Mouse (Mus musculus) MEL (cell line): Measurements from ENCODE around the gene Sardh. TPM values are rescaled to one million over a fixed set of nuclear protein-coding genes. Genes with fewer than 3 reads are reported as not detected.

Experiments used
- DNase-seq: peaks from one replicate; pipeline ENCODE4 v3.0.0; 2011; ENCODE audit warnings: low read depth, low spot score
- H3K27ac ChIP-seq: 2 replicates; pipeline ENCODE4 v1.5.1; 2012; ENCODE audit warnings: low read depth, mild to moderate bottlenecking, control low read depth, low read length, moderate library complexity; ENCODE audit not compliant: control insufficient read depth
- H3K27me3 ChIP-seq, 2 experiments: fragments of 150-350 bp in 1 of 2; sonication (generic) in 1 of 2; 2 replicates each; pipeline ENCODE4 v1.6.1; 2012; ENCODE audit warnings: low read length in 2 of 2, mild to moderate bottlenecking in 2 of 2, improper control_type of control experiment in 1 of 2, moderate library complexity in 1 of 2; ENCODE audit not compliant: insufficient read depth in 2 of 2, control insufficient read depth in 1 of 2
- H3K36me3 ChIP-seq, 2 experiments: 2 replicates each; pipeline ENCODE4 v1.6.1; 2012 to 2014; ENCODE audit warnings: low read length in 2 of 2, improper control_type of control experiment in 1 of 2, inconsistent platforms in 1 of 2, mild to moderate bottlenecking in 1 of 2; ENCODE audit not compliant: insufficient read depth in 2 of 2, control insufficient read depth in 1 of 2
- H3K4me1 ChIP-seq, 2 experiments: fragments of 150-350 bp in 1 of 2; sonication (generic) in 1 of 2; 2 replicates each; pipeline ENCODE4 v1.6.1; 2012; ENCODE audit warnings: low read length in 2 of 2, improper control_type of control experiment in 1 of 2, mild to moderate bottlenecking in 1 of 2; ENCODE audit not compliant: insufficient read depth in 2 of 2, control insufficient read depth in 1 of 2
- H3K4me3 ChIP-seq, 2 experiments: fragments of 150-350 bp in 1 of 2; sonication (generic) in 1 of 2; 2 replicates each; pipeline ENCODE4 v1.5.1; 2012; ENCODE audit warnings: low read depth in 2 of 2, low read length in 2 of 2, mild to moderate bottlenecking in 2 of 2, moderate library complexity in 2 of 2, control low read depth in 1 of 2, improper control_type of control experiment in 1 of 2; ENCODE audit not compliant: control insufficient read depth in 1 of 2, insufficient read depth in 1 of 2
- H3K79me2 ChIP-seq: 2 replicates; pipeline ENCODE4 v1.6.1; 2012; ENCODE audit warnings: mild to moderate bottlenecking, low read length, moderate library complexity; ENCODE audit not compliant: control insufficient read depth, poor library complexity, insufficient read depth
- H3K9ac ChIP-seq: 2 replicates; pipeline ENCODE4 v1.6.1; 2012; ENCODE audit warnings: low read depth, mild to moderate bottlenecking, control low read depth, low read length, moderate library complexity; ENCODE audit not compliant: control insufficient read depth, poor library complexity, severe bottlenecking
- H3K9me3 ChIP-seq: fragments of 150-350 bp; sonication (generic); replicated peaks from 2 replicates; pipeline ENCODE4 v1.6.1; 2012; ENCODE audit warnings: mild to moderate bottlenecking, low read length, improper control_type of control experiment, moderate library complexity; ENCODE audit not compliant: insufficient read depth
- CTCF ChIP-seq, 3 experiments: IDR thresholded peaks in 2 of 3; conservative IDR thresholded peaks in 1 of 3; 2 replicates each; pipeline ENCODE4 v1.5.1; 2011 to 2012; ENCODE audit warnings: low read length in 3 of 3, low read depth in 2 of 3, mild to moderate bottlenecking in 2 of 3, improper control_type of control experiment in 1 of 3, inconsistent platforms in 1 of 3, mixed read lengths in 1 of 3, moderate library complexity in 1 of 3; ENCODE audit not compliant: control insufficient read depth in 1 of 3, insufficient read depth in 1 of 3, poor library complexity in 1 of 3, severe bottlenecking in 1 of 3
- EP300 ChIP-seq, 2 experiments: IDR thresholded peaks; 2 replicates each; pipeline ENCODE4 v1.6.1; 2011; ENCODE audit warnings: improper control_type of control experiment in 2 of 2, low read length in 2 of 2, low read depth in 1 of 2, mild to moderate bottlenecking in 1 of 2
- GATA1 ChIP-seq: IDR thresholded peaks from 2 replicates; pipeline ENCODE4 v1.6.1; 2011; ENCODE audit warnings: low read depth, low read length, improper control_type of control experiment
- HCFC1 ChIP-seq: IDR thresholded peaks from 2 replicates; pipeline ENCODE4 v1.6.1; 2012; ENCODE audit warnings: low read depth, mild to moderate bottlenecking, inconsistent platforms, low read length, improper control_type of control experiment, moderate library complexity
- MAX ChIP-seq: IDR thresholded peaks from 2 replicates; pipeline ENCODE4 v1.6.1; 2011; ENCODE audit warnings: low read length, improper control_type of control experiment
- MAZ ChIP-seq: IDR thresholded peaks from 2 replicates; pipeline ENCODE4 v1.6.1; 2012; ENCODE audit warnings: low read depth, mild to moderate bottlenecking, inconsistent platforms, low read length, improper control_type of control experiment
- MEF2A ChIP-seq: IDR thresholded peaks from 2 replicates; pipeline ENCODE4 v1.6.1; 2014; ENCODE audit warnings: low read depth, mild to moderate bottlenecking, inconsistent platforms, low read length, improper control_type of control experiment; ENCODE audit not compliant: poor library complexity, insufficient replicate concordance, severe bottlenecking; ENCODE audit errors: extremely low read depth
- POLR2AphosphoS2 ChIP-seq: IDR thresholded peaks from 2 replicates; pipeline ENCODE4 v1.6.1; 2011; ENCODE audit warnings: low read length, improper control_type of control experiment
- POLR2AphosphoS5 ChIP-seq: IDR thresholded peaks from 2 replicates; pipeline ENCODE4 v1.6.1; 2012; ENCODE audit warnings: low read depth, borderline replicate concordance, mild to moderate bottlenecking, inconsistent platforms, low read length, moderate library complexity, mixed read lengths
- RAD21 ChIP-seq: IDR thresholded peaks from 2 replicates; pipeline ENCODE4 v1.6.1; 2011; ENCODE audit warnings: mild to moderate bottlenecking, low read depth, low read length, improper control_type of control experiment
- RCOR1 ChIP-seq: IDR thresholded peaks from 2 replicates; pipeline ENCODE4 v1.6.1; 2012; ENCODE audit warnings: low read depth, mild to moderate bottlenecking, inconsistent platforms, low read length, improper control_type of control experiment
- SMC3 ChIP-seq: IDR thresholded peaks from 2 replicates; pipeline ENCODE4 v1.6.1; 2011; ENCODE audit warnings: low read depth, low read length, improper control_type of control experiment
- TCF12 ChIP-seq: IDR thresholded peaks from 2 replicates; pipeline ENCODE4 v1.6.1; 2014; ENCODE audit warnings: low read depth, mild to moderate bottlenecking, inconsistent platforms, low read length, improper control_type of control experiment, moderate library complexity
- UBTF ChIP-seq: IDR thresholded peaks from 2 replicates; pipeline ENCODE4 v1.6.1; 2012; ENCODE audit warnings: low read depth, mild to moderate bottlenecking, inconsistent platforms, low read length, improper control_type of control experiment, moderate library complexity, borderline replicate concordance; ENCODE audit not compliant: insufficient read depth
- USF1 ChIP-seq: IDR thresholded peaks from 2 replicates; pipeline ENCODE4 v1.6.1; 2014; ENCODE audit warnings: low read depth, mild to moderate bottlenecking, inconsistent platforms, low read length, improper control_type of control experiment, moderate library complexity
- USF2 ChIP-seq, 2 experiments: IDR thresholded peaks; 2 replicates each; pipeline ENCODE4 v1.6.1; 2011 to 2012; ENCODE audit warnings: improper control_type of control experiment in 2 of 2, low read length in 2 of 2, borderline replicate concordance in 1 of 2, inconsistent platforms in 1 of 2, low read depth in 1 of 2, mild to moderate bottlenecking in 1 of 2; ENCODE audit not compliant: insufficient read depth in 1 of 2
- ZC3H11A ChIP-seq: IDR thresholded peaks from 2 replicates; pipeline ENCODE4 v1.6.1; 2012; ENCODE audit warnings: low read depth, mild to moderate bottlenecking, inconsistent platforms, low read length, improper control_type of control experiment
- ZMIZ1 ChIP-seq: IDR thresholded peaks from 2 replicates; pipeline ENCODE4 v1.6.1; 2012; ENCODE audit warnings: low read depth, mild to moderate bottlenecking, inconsistent platforms, low read length, improper control_type of control experiment, moderate library complexity
- polyA plus RNA-seq, 2 experiments: library from polyadenylated mRNA; stranded (reverse) in 1 of 2; unstranded in 1 of 2; fragments of >175 nt in 1 of 2; fragments of >200 nt in 1 of 2; gene quantifications; 2 replicates each; pipeline versions ENCODE4 v1.2.1 to v1.2.4; 2012; ENCODE audit warnings: low replicate concordance in 2 of 2, low read depth in 1 of 2; ENCODE audit not compliant: insufficient read length in 2 of 2, insufficient read depth in 1 of 2, missing spikeins in 1 of 2
- total RNA-seq: library from RNA; depleted of rRNA; stranded (reverse); fragments of 300-350 nt; gene quantifications from 2 replicates; pipeline ENCODE4 v1.2.3, GENCODE M21; 2012

Gene Sardh
- total and polyA plus RNA-seq, 3 experiments, result 0.19 to 0.23 TPM; not detected in 1

GRCm38 (mm10) chr2:27162656-27163055, 85.5 kb downstream of the Sardh start:
- no peak for TF ChIP-seq MAZ
- no peak for TF ChIP-seq USF2 (IDR thresholded peaks at IDR 0.05; ENCODE audit: borderline replicate concordance in 1 of 2, insufficient read depth in 1 of 2, low read depth in 1 of 2, low read length in 2 of 2)
- no peak for TF ChIP-seq EP300 (IDR thresholded peaks at IDR 0.05; ENCODE audit: low read depth in 1 of 2, low read length in 2 of 2)
- no peak for TF ChIP-seq POLR2AphosphoS5
- TF ChIP-seq UBTF, result no peak
- TF ChIP-seq ZC3H11A, result no peak
- no peak for TF ChIP-seq RAD21
- TF ChIP-seq RCOR1, result no peak
- no peaks in the 10 kb centered on the region for H3K9me3 ChIP-seq
- H3K36me3 ChIP-seq, result no peaks in the 10 kb centered on the region

GRCm38 (mm10) chr2:27161526-27161925, 86.6 kb downstream of the Sardh start:
- H3K79me2 ChIP-seq, result no peaks in the 10 kb centered on the region
- peaks cover 0 to 7% of the 10 kb centered on the region in 2 experiments; a peak in 3 of 4 replicates for H3K27me3 ChIP-seq
- H3K4me1 ChIP-seq, result no peaks in the 10 kb centered on the region
- TF ChIP-seq POLR2AphosphoS5 (no peak), USF1 (no peak), MAX (no peak), CTCF (IDR thresholded peaks at IDR 0.05 in 2 of 3, conservative IDR thresholded peaks at IDR 0.05 in 1 of 3; ENCODE audit: control insufficient read depth in 1 of 3, insufficient read depth in 1 of 3, low read depth in 2 of 3, low read length in 3 of 3, poor library complexity in 1 of 3, severe bottlenecking in 1 of 3) (no peak), HCFC1 (no peak), EP300 (IDR thresholded peaks at IDR 0.05; ENCODE audit: low read depth in 1 of 2, low read length in 2 of 2) (no peak), ZMIZ1 (no peak), GATA1 (no peak), POLR2AphosphoS2 (no peak), SMC3 (no peak), TCF12 (no peak), RCOR1 (no peak), MEF2A (no peak)
- TF ChIP-seq, all 39 proteins: peak for 0
- no peak overlapping the region for H3K4me3 ChIP-seq
- H3K27ac ChIP-seq, result no peak overlapping the region
- H3K9me3 ChIP-seq, result no peaks in the 10 kb centered on the region
- no peak overlapping the region for H3K9ac ChIP-seq
- no peak for DNase-seq
- no peaks in the 10 kb centered on the region for H3K36me3 ChIP-seq

More at GRCm38 (mm10) chr2:27162656-27163055, 85.5 kb downstream of the Sardh start:
- Histone ChIP-seq H3K27me3 (peaks cover 1 to 15% of the 10 kb centered on the region in 2 experiments; a peak in 3 of 4 replicates), H3K9ac (no peak overlapping the region), H3K4me3 (no peak overlapping the region), H3K4me1 (no peaks in the 10 kb centered on the region), H3K79me2 (no peaks in the 10 kb centered on the region), H3K27ac (no peak overlapping the region)
- no peak for DNase-seq
